Mouse (Mus musculus) kidney, postnatal 10 days (tissue): ENCODE data around the gene Nptn.
"Not testable (repeated sequence)": the region's sequence is repeated elsewhere in the genome, so short reads cannot be mapped to it uniquely, and the experiment has no call there.

Experiments used
- DNase-seq: peaks from one replicate; pipeline ENCODE4 v3.0.0; 2021; ENCODE audit warnings: mixed read lengths

Gene Nptn

GRCm38 (mm10) chr9:58565945-58566344 lies 16.1 kb upstream of the Nptn start:
- not testable (repeated sequence) for DNase-seq

GRCm38 (mm10) chr9:58567682-58568081 lies 14.4 kb upstream of the Nptn start:
- DNase-seq = peak; percentile 23

GRCm38 (mm10) chr9:58571001-58571400 lies 11.0 kb upstream of the Nptn start:
- no peak for DNase-seq

- peak; percentile 94 for DNase-seq
Observed at GRCm38 (mm10) chr9:58578669-58579068, 3.4 kb upstream of the Nptn start.

- peak; percentile 18 for DNase-seq
Observed at GRCm38 (mm10) chr9:58580453-58581195, 1.4 kb upstream of the Nptn start.

- DNase-seq = no peak
Observed at GRCm38 (mm10) chr9:58581283-58581930, 633 bp upstream of the Nptn start.

- peak; percentile 73 for DNase-seq
Observed at GRCm38 (mm10) chr9:58582581-58583266, 684 bp downstream of the Nptn start.

GRCm38 (mm10) chr9:58583267-58583641 lies 1.2 kb downstream of the Nptn start:
- DNase-seq = peak; percentile 29

- DNase-seq = no peak
Observed at GRCm38 (mm10) chr9:58584323-58584722, 2.3 kb downstream of the Nptn start.

GRCm38 (mm10) chr9:58588657-58589056 lies 6.6 kb downstream of the Nptn start:
- no peak for DNase-seq

- DNase-seq = no peak
Observed at GRCm38 (mm10) chr9:58595313-58595712, 13.3 kb downstream of the Nptn start.

GRCm38 (mm10) chr9:58613790-58614189 lies 31.8 kb downstream of the Nptn start:
- DNase-seq = no peak

GRCm38 (mm10) chr9:58615064-58615938 lies 33.3 kb downstream of the Nptn start:
- no peak for DNase-seq

- DNase-seq = no peak
Observed at GRCm38 (mm10) chr9:58623009-58623408, 41.0 kb downstream of the Nptn start.

- DNase-seq = no peak
Observed at GRCm38 (mm10) chr9:58627197-58627596, 45.2 kb downstream of the Nptn start.

GRCm38 (mm10) chr9:58630441-58630840 lies 48.4 kb downstream of the Nptn start:
- DNase-seq = no peak

GRCm38 (mm10) chr9:58648406-58649264 lies 66.6 kb downstream of the Nptn start:
- DNase-seq = no peak

GRCm38 (mm10) chr9:58649265-58649626 lies 67.2 kb downstream of the Nptn start:
- no peak for DNase-seq

- DNase-seq = peak; percentile 37
Observed at GRCm38 (mm10) chr9:58651993-58652392, 70.0 kb downstream of the Nptn start.

- no peak for DNase-seq
Observed at GRCm38 (mm10) chr9:58654494-58654893, 72.5 kb downstream of the Nptn start.

- DNase-seq = peak; percentile 44
Observed at GRCm38 (mm10) chr9:58656396-58656795, 74.4 kb downstream of the Nptn start.

- no peak for DNase-seq
Observed at GRCm38 (mm10) chr9:58656824-58657223, 74.8 kb downstream of the Nptn start.
